In genomic region chr5:124083850-124084587, GRCm38 (mm10) we compare ENCODE assay signal across 8 mouse cellular contexts. TPM values are rescaled to one million over a fixed set of nuclear protein-coding genes. Genes with fewer than 3 reads are reported as not detected.
A peak's percentile ranks its signal among the peaks of the same experiment; 100 is the strongest.
DNase-seq lines count a peak whose midpoint lies in the region; ATAC-seq lines count a peak whose summit lies in the region.

No protein-coding gene starts in this region.

- DNase-seq in kidney, adult 11 months, result peak; percentile 57
- DNase-seq in NIH3T3 (ENCODE audit: low read depth), result peak; percentile 29
- peak; percentile 61 for DNase-seq in kidney, postnatal 10 days
- DNase-seq in thymus, postnatal 25 days, result peak; percentile 64
- no peak for DNase-seq in right cerebral cortex, adult 18-20 months
- no peak for DNase-seq in yolk sac, embryonic 10.5 days (ENCODE audit: low spot score)
- no peak for DNase-seq in layer of hippocampus, postnatal 36 days

- H3K9ac ChIP-seq in kidney, embryonic 16.5 days (replicated peaks; ENCODE audit: low read length), result no peak overlapping the region

- peaks cover 3% of the 10 kb centered on the region; the same call in 1 of the 2 replicates for H3K4me1 ChIP-seq in kidney, embryonic 16.5 days (ENCODE audit: insufficient read depth, low read length)

- no peak overlapping the region for H3K4me2 ChIP-seq in kidney, embryonic 16.5 days (replicated peaks; ENCODE audit: low read depth, low read length)

- no peak overlapping the region for H3K27ac ChIP-seq in kidney, embryonic 16.5 days (ENCODE audit: low read length)

- WGBS in kidney, embryonic 16.5 days, result 69% methylated on average over 14 of the region's 14 CpGs

- no peaks in the 10 kb centered on the region for H3K36me3 ChIP-seq in kidney, embryonic 16.5 days (ENCODE audit: insufficient read depth, low read length)

- no peaks in the 10 kb centered on the region for H3K27me3 ChIP-seq in kidney, embryonic 16.5 days (ENCODE audit: insufficient read depth, low read length)

- no peak for ATAC-seq in kidney, embryonic 16.5 days (ENCODE audit: low FRiP score, low TSS enrichment)

- no peaks in the 10 kb centered on the region for H3K9me3 ChIP-seq in kidney, embryonic 16.5 days (ENCODE audit: low read length)

- H3K4me3 ChIP-seq in kidney, embryonic 16.5 days (ENCODE audit: low read length), result no peak overlapping the region

RNA-seq across cellular contexts. Expression of gene Abcb9, which starts 11.6 kb away (rescaled TPM):
- polyA plus RNA-seq in kidney, embryonic 16.5 days (2015; fragmentation: Nextera tagmentation; extraction: Ambion mirVana), result 1.3 and 2.6 TPM in 2 replicates
- 10 to 100 TPM; 27.2 to 30.7 TPM for total RNA-seq in layer of hippocampus, postnatal 36 days (2021)

RNA-seq across cellular contexts. Expression of gene Ogfod2, which starts 28.1 kb away (rescaled TPM):
- 30.6 and 32.4 TPM in 2 replicates for polyA plus RNA-seq in kidney, embryonic 16.5 days (2015; fragmentation: Nextera tagmentation; extraction: Ambion mirVana)
- 10 to 100 TPM; 34.1 to 36.2 TPM for total RNA-seq in layer of hippocampus, postnatal 36 days (2021)

RNA-seq across cellular contexts. Expression of gene Arl6ip4, which starts 31.9 kb away (rescaled TPM):
- polyA plus RNA-seq in kidney, embryonic 16.5 days (2015; fragmentation: Nextera tagmentation; extraction: Ambion mirVana), result 100 and 102 TPM in 2 replicates
- 10 to 100 TPM; 52.6 to 57.5 TPM for total RNA-seq in layer of hippocampus, postnatal 36 days (2021)

RNA-seq across cellular contexts. Expression of gene Vps37b, which starts 51.9 kb away (rescaled TPM):
- polyA plus RNA-seq in kidney, embryonic 16.5 days (2015; fragmentation: Nextera tagmentation; extraction: Ambion mirVana), result 40.8 and 41.8 TPM in 2 replicates
- total RNA-seq in layer of hippocampus, postnatal 36 days (2021), result 10 to 100 TPM; 32.6 to 40.8 TPM

Comparison
In these comparisons a context has a peak if more than half of its experiments do, and no peak if none do; other contexts are left out.
1. DNase-seq: peak in kidney, adult 11 months (single experiment), NIH3T3 (single experiment), kidney, postnatal 10 days (single experiment) and thymus, postnatal 25 days (single experiment); none in right cerebral cortex, adult 18-20 months (single experiment), yolk sac, embryonic 10.5 days (single experiment) and layer of hippocampus, postnatal 36 days (0 of 2).